Mouse (Mus musculus) heart, embryonic 10.5 days (tissue): ENCODE data around the gene Fam122b. TPM values are rescaled to one million over a fixed set of nuclear protein-coding genes. Genes with fewer than 3 reads are reported as not detected.

Experiments
- DNase-seq: peaks from one replicate; pipeline ENCODE4 v3.0.0-alpha.2; 2017; ENCODE audit warnings: low spot score
- H3K27ac ChIP-seq: fragments of 300-500 bp; sonication (generic); 2 replicates; pipeline ENCODE4 v1.5.1; 2016; ENCODE audit warnings: mild to moderate bottlenecking
- H3K27me3 ChIP-seq: fragments of 300-500 bp; sonication (generic); 2 replicates; pipeline ENCODE4 v1.6.1; 2016; ENCODE audit warnings: mild to moderate bottlenecking; ENCODE audit not compliant: poor library complexity, insufficient read depth, severe bottlenecking
- H3K36me3 ChIP-seq: fragments of 300-500 bp; sonication (generic); 2 replicates; pipeline ENCODE4 v1.6.1; 2016; ENCODE audit warnings: mild to moderate bottlenecking, moderate library complexity
- H3K4me1 ChIP-seq: fragments of 300-500 bp; sonication (generic); 2 replicates; pipeline ENCODE4 v1.6.1; 2016; ENCODE audit warnings: mild to moderate bottlenecking
- H3K4me3 ChIP-seq: fragments of 300-500 bp; sonication (generic); 2 replicates; pipeline ENCODE4 v1.5.1; 2016; ENCODE audit warnings: mild to moderate bottlenecking, moderate library complexity
- H3K9me3 ChIP-seq: fragments of 300-500 bp; sonication (generic); 2 replicates; pipeline ENCODE4 v1.6.1; 2016; ENCODE audit warnings: mild to moderate bottlenecking, moderate library complexity
- WGBS: fragments of 180-500 bp; shearing (Covaris S2); methylation state at CpG from one replicate; pipeline ENCODE4 v1.1.7; 2016; 5-methylcytosine and 5-hydroxymethylcytosine counted together
- polyA plus RNA-seq: library from polyadenylated mRNA; unstranded; fragments of >200 nt; fragmentation: Nextera tagmentation; extraction: Ambion mirVana; gene quantifications from 2 replicates; pipeline ENCODE4 v1.2.1, GENCODE M21; 2016

Fam122b gene
- polyA plus RNA-seq, 1 experiment from 2014 or later = 14.8 TPM

DNA sequence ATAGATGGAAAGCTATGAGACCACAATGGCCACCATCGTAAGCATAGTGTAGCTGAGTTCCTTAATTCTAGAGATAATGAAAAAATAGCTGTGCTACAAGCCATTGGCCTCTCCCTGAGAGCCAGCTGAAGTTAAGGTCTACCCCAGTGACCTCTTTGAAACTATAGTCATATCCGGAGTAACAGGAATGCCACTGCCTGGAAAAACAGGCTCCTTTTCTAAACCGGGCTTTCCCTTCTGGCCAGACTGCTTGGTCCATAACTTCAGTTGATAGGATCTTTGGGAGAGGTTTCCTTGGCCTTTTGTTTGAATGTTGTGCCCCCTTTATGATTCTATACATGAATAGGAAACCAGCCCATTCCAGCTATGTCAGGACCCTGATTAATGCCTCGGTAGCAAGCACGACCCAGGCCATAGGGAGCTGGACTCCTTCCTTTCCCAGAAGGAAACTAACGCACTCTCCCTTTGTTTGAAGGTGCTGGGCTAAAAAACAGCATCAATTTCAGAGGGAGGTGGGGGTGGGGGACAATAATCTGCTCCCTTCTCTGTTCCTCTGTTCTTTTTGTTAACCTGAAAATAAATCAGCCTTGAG lies 45.2 kb downstream of the Fam122b start:
- DNase-seq = no peak
- 65% methylated on average over 6 of the region's 6 CpGs for WGBS
- H3K27ac ChIP-seq = no peak overlapping the region; the same call in 1 of the 2 replicates

DNA sequence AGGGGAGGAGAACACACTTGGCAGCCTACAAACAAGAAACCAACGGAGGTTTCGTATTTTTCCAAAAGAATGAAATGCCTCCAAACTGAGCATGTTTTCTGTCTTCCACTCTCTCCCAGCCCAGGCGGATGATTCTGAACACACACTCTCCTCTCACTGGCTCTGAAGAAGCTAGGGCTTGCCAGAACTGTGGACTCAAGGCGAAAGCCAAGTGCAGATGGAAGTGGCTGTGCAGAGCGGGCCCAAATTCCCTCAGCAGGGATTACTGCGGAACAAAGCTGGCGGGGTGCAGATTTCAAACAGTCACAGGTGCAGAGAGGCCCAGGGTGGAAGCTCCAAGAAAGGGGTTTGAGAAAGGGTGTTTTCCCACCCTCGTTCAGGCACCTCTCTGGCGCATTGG lies 48.8 kb downstream of the Fam122b start:
- Histone ChIP-seq H3K9me3 (no peaks in the 10 kb centered on the region), H3K4me1 (no peaks in the 10 kb centered on the region; the same call in 1 of the 2 replicates), H3K36me3 (no peaks in the 10 kb centered on the region), H3K27me3 (no peaks in the 10 kb centered on the region), H3K27ac (no peak overlapping the region), H3K4me3 (no peak overlapping the region)
- no peak for DNase-seq
- WGBS = 81% methylated on average over 9 of the region's 9 CpGs

More for the DNA sequence above, 45.2 kb downstream of the Fam122b start:
- Histone ChIP-seq H3K4me1 (no peaks in the 10 kb centered on the region; the same call in 1 of the 2 replicates), H3K4me3 (no peak overlapping the region), H3K27me3 (no peaks in the 10 kb centered on the region), H3K36me3 (no peaks in the 10 kb centered on the region), H3K9me3 (no peaks in the 10 kb centered on the region)

DNA sequence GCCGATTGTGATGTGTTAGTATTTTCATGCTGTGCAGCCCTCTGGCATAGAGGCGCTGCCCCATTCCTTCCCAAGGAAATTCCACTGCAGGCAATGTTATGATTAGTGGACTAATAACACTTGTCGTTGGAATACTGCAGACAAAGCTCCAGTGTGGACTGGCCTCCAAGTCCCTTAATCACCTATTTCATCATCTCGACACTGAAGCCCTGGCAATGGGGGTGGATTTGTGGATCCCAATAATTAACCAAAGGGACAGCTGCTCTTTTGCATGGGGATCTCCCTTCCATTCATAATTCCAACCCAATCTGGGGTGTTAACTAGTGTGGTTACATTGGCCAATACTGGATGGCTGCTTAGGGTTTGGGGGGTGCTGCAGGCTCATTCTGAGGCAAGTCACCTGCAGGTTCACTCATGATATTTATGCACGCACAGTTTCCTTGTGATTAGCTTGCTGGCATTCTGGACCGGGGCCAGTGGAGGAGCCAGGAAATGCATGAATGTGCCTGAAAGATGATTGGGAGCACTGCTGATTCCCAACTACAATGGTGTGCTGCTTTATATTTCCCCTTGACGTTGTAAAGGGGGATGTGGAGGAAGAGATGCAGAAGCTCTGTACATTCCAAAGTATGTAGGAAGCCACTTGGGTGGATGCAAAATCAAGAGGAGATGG lies 54.9 kb downstream of the Fam122b start:
- H3K4me1 ChIP-seq = peaks cover 12% of the 10 kb centered on the region
- no peak for DNase-seq
- H3K36me3 ChIP-seq = no peaks in the 10 kb centered on the region
- H3K27me3 ChIP-seq = no peaks in the 10 kb centered on the region
- no peak overlapping the region for H3K4me3 ChIP-seq
- 67% methylated on average over 7 of the region's 7 CpGs for WGBS
- no peak overlapping the region for H3K27ac ChIP-seq
- H3K9me3 ChIP-seq = no peaks in the 10 kb centered on the region

DNA sequence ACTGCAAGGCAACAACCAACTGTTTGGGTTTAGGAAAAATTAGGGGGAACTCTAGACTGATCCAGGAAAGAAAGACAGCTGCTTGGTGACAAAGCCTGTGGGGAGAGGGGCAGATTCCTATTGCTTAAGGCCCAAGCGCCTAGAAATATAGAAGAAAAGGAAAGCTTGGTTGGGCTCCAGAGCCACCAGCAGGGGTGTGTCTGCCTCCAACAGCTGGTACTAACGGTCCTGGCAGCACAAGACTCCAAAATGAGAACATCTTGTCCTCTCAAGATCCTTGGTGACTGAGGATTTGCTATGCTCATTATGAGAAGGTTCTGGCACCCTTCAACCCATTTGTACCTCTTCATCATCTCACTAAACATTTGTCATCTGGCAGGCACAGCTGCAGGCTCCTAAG lies 55.8 kb downstream of the Fam122b start:
- Histone ChIP-seq H3K4me1 (peaks cover 19% of the 10 kb centered on the region), H3K9me3 (no peaks in the 10 kb centered on the region), H3K27ac (no peak overlapping the region), H3K27me3 (no peaks in the 10 kb centered on the region), H3K36me3 (no peaks in the 10 kb centered on the region), H3K4me3 (no peak overlapping the region)
- WGBS = 74% methylated on average over 2 of the region's 2 CpGs
- no peak for DNase-seq

DNA sequence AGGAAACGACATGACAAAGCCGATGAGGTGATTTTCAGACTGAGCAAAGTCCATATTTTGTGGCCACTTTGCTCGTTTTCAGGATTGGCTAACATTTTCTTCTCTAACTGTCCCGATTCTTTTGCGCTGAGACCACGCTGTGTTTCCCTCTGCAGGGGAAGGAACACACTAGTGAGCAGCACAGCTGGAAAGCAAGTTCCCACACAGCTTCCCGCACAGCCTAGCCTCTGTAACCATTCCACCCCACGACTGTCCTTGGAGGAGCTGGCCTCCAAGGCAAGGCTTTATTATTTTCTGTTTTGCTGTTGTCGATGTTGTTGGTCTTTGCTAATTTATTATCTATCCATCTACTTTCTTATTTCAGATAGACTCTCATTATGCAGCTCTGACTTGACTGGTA lies 57.1 kb downstream of the Fam122b start:
- 63% methylated on average over 9 of the region's 9 CpGs for WGBS
- no peak for DNase-seq
- Histone ChIP-seq H3K36me3 (no peaks in the 10 kb centered on the region), H3K27me3 (no peaks in the 10 kb centered on the region), H3K27ac (peak overlapping the region; percentile 64), H3K4me3 (no peak overlapping the region), H3K4me1 (peaks cover 20% of the 10 kb centered on the region), H3K9me3 (no peaks in the 10 kb centered on the region)

DNA sequence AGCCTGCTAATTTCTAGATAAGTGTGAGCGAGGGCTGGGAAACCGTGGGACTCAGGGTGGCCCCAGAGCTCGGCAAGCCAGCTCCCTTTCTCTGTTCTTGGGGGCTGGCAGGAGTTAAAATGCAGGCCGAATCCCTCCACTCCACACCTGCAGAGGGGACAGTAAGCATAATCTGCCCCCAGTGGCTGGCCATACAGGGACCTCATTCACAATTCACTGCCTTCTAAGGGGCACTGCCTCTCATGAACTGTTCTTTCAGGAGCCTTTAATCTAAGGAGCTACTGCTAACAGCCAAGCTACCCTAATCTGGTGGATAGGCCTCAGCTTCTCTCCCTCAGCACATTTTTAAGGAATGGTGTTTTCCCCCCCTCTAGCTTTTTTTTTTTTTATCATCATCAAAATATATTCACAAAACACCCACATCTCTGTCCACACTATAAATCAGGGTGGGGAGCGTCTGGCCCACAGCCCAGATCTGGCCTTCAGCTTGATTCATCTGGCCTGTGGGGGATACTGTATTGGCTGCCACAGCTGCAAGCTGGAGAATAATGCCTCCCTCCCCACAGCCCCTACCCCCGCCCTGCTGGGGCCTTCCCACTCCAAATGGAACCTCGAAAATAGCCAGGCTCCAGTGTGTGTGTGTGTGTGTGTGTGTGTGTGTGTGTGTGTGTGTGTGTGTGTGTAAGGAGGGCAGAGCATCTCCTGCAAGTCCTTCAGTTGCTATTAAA lies 57.7 kb downstream of the Fam122b start:
- no peaks in the 10 kb centered on the region for H3K27me3 ChIP-seq
- no peak for DNase-seq
- H3K9me3 ChIP-seq = no peaks in the 10 kb centered on the region
- 56% methylated on average over 7 of the region's 7 CpGs for WGBS
- peak overlapping the region; percentile 64 for H3K27ac ChIP-seq
- no peaks in the 10 kb centered on the region for H3K36me3 ChIP-seq
- H3K4me3 ChIP-seq = no peak overlapping the region
- H3K4me1 ChIP-seq = peaks cover 20% of the 10 kb centered on the region

DNA sequence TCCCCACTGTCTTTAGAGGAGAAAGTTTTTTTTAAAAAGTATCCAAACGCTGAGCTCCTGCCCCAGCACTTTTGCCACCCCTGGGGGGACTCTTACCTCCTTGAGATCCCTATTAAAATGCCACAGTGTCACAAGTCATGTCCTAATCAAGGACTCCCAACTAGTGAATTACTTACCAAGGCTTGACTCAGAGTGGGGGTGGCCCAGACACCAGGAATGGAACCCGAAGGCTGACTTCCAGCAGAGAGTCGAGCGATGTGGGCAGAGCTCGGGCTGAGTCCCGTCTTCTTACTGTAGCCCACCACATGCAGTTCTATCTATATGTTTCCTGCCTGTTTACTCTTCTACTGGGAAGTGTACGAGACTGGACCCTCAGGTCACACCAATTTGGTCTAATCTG lies 60.2 kb downstream of the Fam122b start:
- peaks cover 20% of the 10 kb centered on the region for H3K4me1 ChIP-seq
- no peak for DNase-seq
- H3K9me3 ChIP-seq = no peaks in the 10 kb centered on the region
- WGBS = 51% methylated on average over 7 of the region's 7 CpGs
- H3K4me3 ChIP-seq = no peak overlapping the region
- no peaks in the 10 kb centered on the region for H3K27me3 ChIP-seq
- no peaks in the 10 kb centered on the region for H3K36me3 ChIP-seq
- H3K27ac ChIP-seq = peak overlapping the region; percentile 78

DNA sequence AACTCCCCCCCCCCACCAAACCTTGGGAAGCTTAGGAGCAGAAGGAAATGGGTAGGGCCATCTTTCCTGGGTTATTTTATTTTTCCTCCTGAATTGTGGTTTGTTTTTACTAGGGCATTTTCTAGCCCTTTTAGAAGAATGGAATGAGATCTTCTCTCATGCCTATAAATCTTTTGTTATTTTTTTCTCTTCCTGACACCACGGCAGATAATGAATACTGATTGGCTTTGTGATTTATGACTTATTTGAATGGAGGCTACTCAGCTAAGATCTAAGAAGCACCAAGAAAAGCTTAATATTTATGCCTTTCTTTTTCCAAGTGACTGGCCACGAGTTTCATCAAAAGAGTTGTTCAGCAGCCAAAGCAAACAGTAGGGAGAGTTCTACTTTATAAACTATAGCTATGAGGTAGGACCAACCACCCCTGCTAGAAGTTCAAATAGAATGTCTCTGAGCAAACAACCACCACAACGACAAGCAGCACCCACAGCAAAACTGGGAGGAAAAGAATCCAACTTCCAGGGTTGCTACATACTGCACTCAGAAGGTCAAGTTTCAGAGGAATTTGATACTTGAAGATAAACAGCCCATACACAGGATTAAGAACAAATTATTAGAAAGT lies 64.8 kb downstream of the Fam122b start:
- H3K27ac ChIP-seq = no peak overlapping the region
- no peak overlapping the region for H3K4me3 ChIP-seq
- 59% methylated on average over 3 of the region's 3 CpGs for WGBS
- DNase-seq = no peak
- H3K4me1 ChIP-seq = peaks cover 8% of the 10 kb centered on the region; the same call in 1 of the 2 replicates
- no peaks in the 10 kb centered on the region for H3K27me3 ChIP-seq
- H3K9me3 ChIP-seq = no peaks in the 10 kb centered on the region
- no peaks in the 10 kb centered on the region for H3K36me3 ChIP-seq

DNA sequence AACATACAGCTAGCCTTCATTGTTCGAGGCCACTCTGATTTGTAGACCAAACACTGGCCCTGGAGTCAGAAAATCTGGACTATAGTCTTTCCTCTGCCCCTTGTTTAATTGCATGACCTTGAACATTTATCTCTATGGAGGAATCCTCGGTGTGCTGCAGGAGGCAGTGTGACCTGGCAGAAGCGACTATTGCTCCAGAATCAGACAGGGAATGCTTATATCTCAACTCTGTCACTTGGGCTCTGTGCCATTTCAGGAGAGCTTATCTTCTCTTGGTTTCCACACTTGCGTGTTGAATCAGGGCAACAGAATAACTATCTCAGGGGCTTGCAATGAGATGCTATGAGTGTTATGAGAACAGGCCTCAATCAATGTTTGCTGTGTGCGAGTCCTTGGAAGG lies 68.0 kb downstream of the Fam122b start:
- Histone ChIP-seq H3K27ac (peak overlapping the region; percentile 70), H3K4me3 (no peak overlapping the region), H3K4me1 (no peaks in the 10 kb centered on the region), H3K27me3 (no peaks in the 10 kb centered on the region), H3K36me3 (no peaks in the 10 kb centered on the region), H3K9me3 (no peaks in the 10 kb centered on the region)
- 43% methylated on average over 5 of the region's 5 CpGs for WGBS
- no peak for DNase-seq

DNA sequence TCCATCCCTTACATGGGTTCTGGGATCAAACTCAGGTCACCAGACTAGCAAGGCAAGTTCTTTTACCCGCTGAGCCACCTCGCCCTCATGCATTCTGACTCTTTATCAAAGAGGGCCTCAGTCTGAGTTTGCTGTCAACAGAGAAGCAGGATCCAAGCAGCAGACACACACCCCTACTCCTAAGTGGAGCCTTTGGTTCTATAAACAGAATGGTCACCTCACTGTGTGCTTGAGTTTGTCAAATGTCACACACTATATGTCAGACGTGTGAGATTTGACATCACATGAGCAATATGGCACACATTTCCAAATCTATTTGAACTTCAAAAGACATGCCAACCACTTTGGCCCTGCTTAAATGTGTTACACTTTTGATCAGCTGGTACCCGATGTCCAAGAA lies 71.9 kb downstream of the Fam122b start:
- WGBS = 46% methylated on average over 4 of the region's 4 CpGs
- Histone ChIP-seq H3K4me3 (no peak overlapping the region), H3K9me3 (no peaks in the 10 kb centered on the region), H3K36me3 (no peaks in the 10 kb centered on the region), H3K27me3 (no peaks in the 10 kb centered on the region), H3K4me1 (no peaks in the 10 kb centered on the region), H3K27ac (peak overlapping the region; percentile 56; the same call in 1 of the 2 replicates)
- peak; percentile 79 for DNase-seq

DNA sequence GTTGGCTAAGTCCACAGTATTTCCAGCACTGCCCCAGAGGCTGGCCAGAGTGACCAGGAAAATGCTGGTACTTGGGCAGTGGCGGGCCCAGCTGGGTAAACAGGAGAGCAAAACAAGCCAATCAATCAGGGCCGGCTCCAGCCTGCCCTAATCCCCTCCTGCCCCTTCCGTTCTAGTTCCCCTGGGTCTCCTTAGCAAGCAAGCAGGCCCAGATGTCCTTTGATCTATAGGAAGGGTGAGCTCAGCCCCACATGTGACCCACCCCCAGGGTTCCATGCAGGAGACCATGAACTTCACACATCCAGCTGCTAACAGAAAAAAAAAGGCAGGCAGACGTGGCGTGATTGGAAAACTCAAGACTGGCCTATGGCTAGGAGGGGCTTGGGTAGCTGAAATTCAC lies 73.2 kb downstream of the Fam122b start:
- no peaks in the 10 kb centered on the region for H3K36me3 ChIP-seq
- no peaks in the 10 kb centered on the region for H3K9me3 ChIP-seq
- no peak for DNase-seq
- no peak overlapping the region for H3K4me3 ChIP-seq
- WGBS = 37% methylated on average over 5 of the region's 5 CpGs
- H3K4me1 ChIP-seq = no peaks in the 10 kb centered on the region
- no peaks in the 10 kb centered on the region for H3K27me3 ChIP-seq
- 0 out of 2 replicates have a peak overlapping the region, but pooled peaks have one; percentile 23 for H3K27ac ChIP-seq
